Mouse (Mus musculus): ENCODE data around the gene Slc16a14.

DNA sequence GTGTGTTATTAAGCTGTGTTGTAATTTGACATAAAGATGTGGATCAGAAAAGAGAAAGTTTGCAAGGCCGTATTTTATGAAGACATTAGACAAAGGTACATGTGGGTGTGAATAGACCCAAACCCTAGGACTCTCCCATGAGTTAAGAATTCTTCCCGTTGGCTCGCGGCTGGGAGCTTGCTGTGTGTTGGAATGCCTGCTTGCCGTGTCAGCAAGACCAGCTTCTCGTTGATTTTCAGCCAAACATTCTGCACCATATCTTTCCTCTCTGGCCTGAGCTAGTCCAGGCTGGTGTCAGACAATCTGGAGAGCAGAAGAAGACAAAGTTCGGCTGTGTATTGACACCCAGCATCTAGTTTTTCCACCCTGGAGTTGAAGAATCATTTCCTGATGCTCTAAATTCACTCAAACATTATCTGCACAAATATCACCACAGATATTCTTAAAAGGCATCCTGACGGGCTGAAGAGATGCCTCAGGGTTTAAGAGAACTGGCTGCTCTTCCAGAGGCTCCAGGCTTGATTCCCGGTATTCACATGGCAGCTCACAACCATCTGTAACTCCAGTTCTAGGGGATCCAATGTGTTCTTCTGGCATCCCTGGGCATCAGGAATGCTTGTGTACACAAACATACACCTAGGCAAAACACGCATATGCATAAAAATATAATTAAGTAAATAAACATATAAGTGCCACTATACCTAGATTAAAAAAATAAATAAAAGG, 17.7 kb upstream of the Slc16a14 start:
- no peak for TF ChIP-seq POLR2A (IDR thresholded peaks at IDR 0.05; ENCODE audit: borderline replicate concordance, control insufficient read depth, low read depth, low read length)
- TF ChIP-seq CTCF (IDR thresholded peaks at IDR 0.05; ENCODE audit: control insufficient read depth, insufficient read depth, low read length), result no peak

Measured in bone marrow, adult 2 months (tissue).